28 mouse cellular contexts compared by ENCODE assay signal in the genomic region with DNA sequence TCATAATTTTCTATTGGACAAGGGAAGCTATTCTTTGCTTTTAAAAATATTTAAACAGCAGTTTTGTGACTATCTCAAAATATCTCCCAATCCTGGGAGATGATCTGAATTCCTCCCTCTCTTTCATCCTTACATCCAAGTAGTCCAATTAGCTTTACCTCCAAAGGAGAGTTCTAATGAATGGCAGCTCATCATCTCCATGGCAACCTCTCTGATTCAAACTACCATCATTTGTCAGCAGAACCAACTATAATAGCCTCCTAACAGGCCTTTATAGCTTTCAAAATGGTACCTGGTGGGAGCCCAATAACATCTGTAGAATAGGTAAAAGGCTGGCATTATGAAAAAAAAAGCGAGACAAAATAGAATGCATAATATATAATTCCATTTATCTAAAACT.
"Had no signal": no experiment of that assay in that cellular context is flagged by ENCODE, and none has a peak within 500 bp of the region (broad histone marks: within the 10 kb centered on the region; RNA-seq: fewer than 3 reads in every experiment).

No protein-coding gene starts in this region.

- H3K9ac ChIP-seq: heart, embryonic 13.5 days; heart, embryonic 15.5 days; hindbrain, embryonic 12.5 days; hindbrain, embryonic 14.5 days; intestine, embryonic 15.5 days; limb, embryonic 12.5 days; liver, embryonic 13.5 days had no signal

- DNase-seq: gastrocnemius, adult 2 months; gastrocnemius, postnatal 10 days; gastrocnemius, postnatal 25 days; heart, adult 2 months; heart, postnatal 14 days; heart, postnatal 4 days; kidney, adult 18-20 months; kidney, adult 8-10 months; kidney, postnatal 10 days; kidney, postnatal 25 days; kidney, postnatal 4 days; liver; liver, embryonic 13.5 days had no signal

- H3K4me3 ChIP-seq: gastrocnemius, adult 2 months; heart, adult 2 months; heart, embryonic 13.5 days; heart, embryonic 15.5 days; hindbrain, embryonic 10.5 days; hindbrain, embryonic 12.5 days; intestine, embryonic 15.5 days; layer of hippocampus, adult 2 months; left cerebral cortex, adult 2 months; limb, embryonic 10.5 days; limb, embryonic 12.5 days; liver, embryonic 13.5 days had no signal

- H3K4me1 ChIP-seq: heart, embryonic 15.5 days; hindbrain, embryonic 10.5 days; hindbrain, embryonic 12.5 days; intestine, embryonic 15.5 days; limb, embryonic 10.5 days; limb, embryonic 12.5 days; liver, embryonic 13.5 days had no signal

- H3K4me2 ChIP-seq: heart, embryonic 11.5 days; heart, embryonic 13.5 days; heart, embryonic 15.5 days; hindbrain, embryonic 12.5 days; hindbrain, embryonic 14.5 days; intestine, embryonic 15.5 days; limb, embryonic 12.5 days; liver, embryonic 11.5 days; liver, embryonic 13.5 days had no signal

- ATAC-seq: hindbrain, embryonic 16.5 days; inflammation-experienced regulatory T-cells, adult 6 months; intestine, embryonic 15.5 days; intestine, postnatal 0 days had no signal

- H3K27me3 ChIP-seq: heart, embryonic 13.5 days; heart, embryonic 15.5 days; hindbrain, embryonic 12.5 days; intestine, embryonic 15.5 days; limb, embryonic 12.5 days; liver, embryonic 13.5 days had no signal

- H3K9me3 ChIP-seq: heart, embryonic 13.5 days; heart, embryonic 15.5 days; hindbrain, embryonic 10.5 days; hindbrain, embryonic 12.5 days; intestine, embryonic 15.5 days; limb, embryonic 10.5 days; limb, embryonic 12.5 days; liver, embryonic 13.5 days had no signal

- H3K36me3 ChIP-seq: heart, embryonic 13.5 days; heart, embryonic 15.5 days; hindbrain, embryonic 10.5 days; hindbrain, embryonic 12.5 days; intestine, embryonic 15.5 days; limb, embryonic 10.5 days; limb, embryonic 12.5 days; liver, embryonic 13.5 days had no signal

- H3K27ac ChIP-seq: gastrocnemius, adult 2 months; heart, adult 2 months; heart, embryonic 13.5 days; heart, embryonic 15.5 days; hindbrain, embryonic 10.5 days; hindbrain, embryonic 12.5 days; hindbrain, embryonic 14.5 days; intestine, embryonic 15.5 days; layer of hippocampus, adult 2 months; left cerebral cortex, adult 2 months; limb, embryonic 10.5 days; limb, embryonic 12.5 days; liver, embryonic 13.5 days had no signal
